Mouse (Mus musculus) MEL (cell line): ENCODE results near the gene Prrc2c. TPM values are rescaled to one million over a fixed set of nuclear protein-coding genes. Genes with fewer than 3 reads are reported as not detected.

Source experiments
- DNase-seq: peaks from one replicate; pipeline ENCODE4 v3.0.0; 2011; ENCODE audit warnings: low read depth, low spot score
- H3K27ac ChIP-seq: 2 replicates; pipeline ENCODE4 v1.5.1; 2012; ENCODE audit warnings: low read depth, mild to moderate bottlenecking, control low read depth, low read length, moderate library complexity; ENCODE audit not compliant: control insufficient read depth
- H3K27me3 ChIP-seq, 2 experiments: fragments of 150-350 bp in 1 of 2; sonication (generic) in 1 of 2; 2 replicates each; pipeline ENCODE4 v1.6.1; 2012; ENCODE audit warnings: low read length in 2 of 2, mild to moderate bottlenecking in 2 of 2, improper control_type of control experiment in 1 of 2, moderate library complexity in 1 of 2; ENCODE audit not compliant: insufficient read depth in 2 of 2, control insufficient read depth in 1 of 2
- H3K36me3 ChIP-seq, 2 experiments: 2 replicates each; pipeline ENCODE4 v1.6.1; 2012 to 2014; ENCODE audit warnings: low read length in 2 of 2, improper control_type of control experiment in 1 of 2, inconsistent platforms in 1 of 2, mild to moderate bottlenecking in 1 of 2; ENCODE audit not compliant: insufficient read depth in 2 of 2, control insufficient read depth in 1 of 2
- H3K4me1 ChIP-seq, 2 experiments: fragments of 150-350 bp in 1 of 2; sonication (generic) in 1 of 2; 2 replicates each; pipeline ENCODE4 v1.6.1; 2012; ENCODE audit warnings: low read length in 2 of 2, improper control_type of control experiment in 1 of 2, mild to moderate bottlenecking in 1 of 2; ENCODE audit not compliant: insufficient read depth in 2 of 2, control insufficient read depth in 1 of 2
- H3K4me3 ChIP-seq, 2 experiments: fragments of 150-350 bp in 1 of 2; sonication (generic) in 1 of 2; 2 replicates each; pipeline ENCODE4 v1.5.1; 2012; ENCODE audit warnings: low read depth in 2 of 2, low read length in 2 of 2, mild to moderate bottlenecking in 2 of 2, moderate library complexity in 2 of 2, control low read depth in 1 of 2, improper control_type of control experiment in 1 of 2; ENCODE audit not compliant: control insufficient read depth in 1 of 2, insufficient read depth in 1 of 2
- H3K79me2 ChIP-seq: 2 replicates; pipeline ENCODE4 v1.6.1; 2012; ENCODE audit warnings: mild to moderate bottlenecking, low read length, moderate library complexity; ENCODE audit not compliant: control insufficient read depth, poor library complexity, insufficient read depth
- H3K9ac ChIP-seq: 2 replicates; pipeline ENCODE4 v1.6.1; 2012; ENCODE audit warnings: low read depth, mild to moderate bottlenecking, control low read depth, low read length, moderate library complexity; ENCODE audit not compliant: control insufficient read depth, poor library complexity, severe bottlenecking
- H3K9me3 ChIP-seq: fragments of 150-350 bp; sonication (generic); replicated peaks from 2 replicates; pipeline ENCODE4 v1.6.1; 2012; ENCODE audit warnings: mild to moderate bottlenecking, low read length, improper control_type of control experiment, moderate library complexity; ENCODE audit not compliant: insufficient read depth
- CHD1 ChIP-seq: IDR thresholded peaks from 2 replicates; pipeline ENCODE4 v1.6.1; 2012; ENCODE audit warnings: low read depth, mild to moderate bottlenecking, inconsistent platforms, low read length, improper control_type of control experiment
- CHD2 ChIP-seq: IDR thresholded peaks from 2 replicates; pipeline ENCODE4 v1.6.1; 2011; ENCODE audit warnings: low read length, improper control_type of control experiment
- CTCF ChIP-seq, 3 experiments: IDR thresholded peaks in 2 of 3; conservative IDR thresholded peaks in 1 of 3; 2 replicates each; pipeline ENCODE4 v1.5.1; 2011 to 2012; ENCODE audit warnings: low read length in 3 of 3, low read depth in 2 of 3, mild to moderate bottlenecking in 2 of 3, improper control_type of control experiment in 1 of 3, inconsistent platforms in 1 of 3, mixed read lengths in 1 of 3, moderate library complexity in 1 of 3; ENCODE audit not compliant: control insufficient read depth in 1 of 3, insufficient read depth in 1 of 3, poor library complexity in 1 of 3, severe bottlenecking in 1 of 3
- E2F4 ChIP-seq: IDR thresholded peaks from 2 replicates; pipeline ENCODE4 v1.6.1; 2011; ENCODE audit warnings: low read depth, low read length, improper control_type of control experiment, borderline replicate concordance
- ETS1 ChIP-seq: IDR thresholded peaks from 2 replicates; pipeline ENCODE4 v1.6.1; 2012; ENCODE audit warnings: low read depth, mild to moderate bottlenecking, inconsistent platforms, low read length, improper control_type of control experiment, moderate library complexity
- GABPA ChIP-seq: IDR thresholded peaks from 2 replicates; pipeline ENCODE4 v1.6.1; 2012; ENCODE audit warnings: low read depth, mild to moderate bottlenecking, inconsistent platforms, low read length, improper control_type of control experiment, moderate library complexity
- GATA1 ChIP-seq: IDR thresholded peaks from 2 replicates; pipeline ENCODE4 v1.6.1; 2011; ENCODE audit warnings: low read depth, low read length, improper control_type of control experiment
- JUND ChIP-seq: IDR thresholded peaks from 2 replicates; pipeline ENCODE4 v1.6.1; 2011; ENCODE audit warnings: low read depth, mild to moderate bottlenecking, improper control_type of control experiment, low read length
- MAX ChIP-seq: IDR thresholded peaks from 2 replicates; pipeline ENCODE4 v1.6.1; 2011; ENCODE audit warnings: low read length, improper control_type of control experiment
- MAZ ChIP-seq: IDR thresholded peaks from 2 replicates; pipeline ENCODE4 v1.6.1; 2012; ENCODE audit warnings: low read depth, mild to moderate bottlenecking, inconsistent platforms, low read length, improper control_type of control experiment
- MYB ChIP-seq: IDR thresholded peaks from 2 replicates; pipeline ENCODE4 v1.6.1; 2011; ENCODE audit warnings: mild to moderate bottlenecking, low read depth, low read length, improper control_type of control experiment
- MYC ChIP-seq: IDR thresholded peaks from 2 replicates; pipeline ENCODE4 v1.6.1; 2011; ENCODE audit warnings: low read depth, mild to moderate bottlenecking, low read length, improper control_type of control experiment, moderate library complexity
- POLR2A ChIP-seq, 2 experiments: IDR thresholded peaks; 2 replicates each; pipeline ENCODE4 v1.6.1; 2011 to 2012; ENCODE audit warnings: low read length in 2 of 2, mild to moderate bottlenecking in 2 of 2, control low read depth in 1 of 2, improper control_type of control experiment in 1 of 2, low read depth in 1 of 2, moderate library complexity in 1 of 2; ENCODE audit not compliant: control insufficient read depth in 1 of 2, insufficient read depth in 1 of 2, poor library complexity in 1 of 2
- POLR2AphosphoS2 ChIP-seq: IDR thresholded peaks from 2 replicates; pipeline ENCODE4 v1.6.1; 2011; ENCODE audit warnings: low read length, improper control_type of control experiment
- RAD21 ChIP-seq: IDR thresholded peaks from 2 replicates; pipeline ENCODE4 v1.6.1; 2011; ENCODE audit warnings: mild to moderate bottlenecking, low read depth, low read length, improper control_type of control experiment
- RCOR1 ChIP-seq: IDR thresholded peaks from 2 replicates; pipeline ENCODE4 v1.6.1; 2012; ENCODE audit warnings: low read depth, mild to moderate bottlenecking, inconsistent platforms, low read length, improper control_type of control experiment
- SIN3A ChIP-seq: IDR thresholded peaks from 2 replicates; pipeline ENCODE4 v1.6.1; 2012; ENCODE audit warnings: low read length, improper control_type of control experiment, inconsistent platforms
- SMC3 ChIP-seq: IDR thresholded peaks from 2 replicates; pipeline ENCODE4 v1.6.1; 2011; ENCODE audit warnings: low read depth, low read length, improper control_type of control experiment
- TAL1 ChIP-seq: IDR thresholded peaks from 2 replicates; pipeline ENCODE4 v1.6.1; 2012; ENCODE audit warnings: mild to moderate bottlenecking, inconsistent platforms, low read length, moderate library complexity, mixed read lengths
- UBTF ChIP-seq: IDR thresholded peaks from 2 replicates; pipeline ENCODE4 v1.6.1; 2012; ENCODE audit warnings: low read depth, mild to moderate bottlenecking, inconsistent platforms, low read length, improper control_type of control experiment, moderate library complexity, borderline replicate concordance; ENCODE audit not compliant: insufficient read depth
- USF1 ChIP-seq: IDR thresholded peaks from 2 replicates; pipeline ENCODE4 v1.6.1; 2014; ENCODE audit warnings: low read depth, mild to moderate bottlenecking, inconsistent platforms, low read length, improper control_type of control experiment, moderate library complexity
- ZC3H11A ChIP-seq: IDR thresholded peaks from 2 replicates; pipeline ENCODE4 v1.6.1; 2012; ENCODE audit warnings: low read depth, mild to moderate bottlenecking, inconsistent platforms, low read length, improper control_type of control experiment
- ZKSCAN1 ChIP-seq: IDR thresholded peaks from 2 replicates; pipeline ENCODE4 v1.6.1; 2012; ENCODE audit warnings: low read depth, mild to moderate bottlenecking, inconsistent platforms, low read length, improper control_type of control experiment, moderate library complexity
- ZNF384 ChIP-seq: IDR thresholded peaks from 2 replicates; pipeline ENCODE4 v1.6.1; 2012; ENCODE audit warnings: low read depth, mild to moderate bottlenecking, inconsistent platforms, low read length, improper control_type of control experiment
- polyA plus RNA-seq, 2 experiments: library from polyadenylated mRNA; stranded (reverse) in 1 of 2; unstranded in 1 of 2; fragments of >175 nt in 1 of 2; fragments of >200 nt in 1 of 2; gene quantifications; 2 replicates each; pipeline versions ENCODE4 v1.2.1 to v1.2.4; 2012; ENCODE audit warnings: low replicate concordance in 2 of 2, low read depth in 1 of 2; ENCODE audit not compliant: insufficient read length in 2 of 2, insufficient read depth in 1 of 2, missing spikeins in 1 of 2
- total RNA-seq: library from RNA; depleted of rRNA; stranded (reverse); fragments of 300-350 nt; gene quantifications from 2 replicates; pipeline ENCODE4 v1.2.3, GENCODE M21; 2012

The Prrc2c gene
- total and polyA plus RNA-seq, 3 experiments = 55.5 to 343 (median 142) TPM

DNA sequence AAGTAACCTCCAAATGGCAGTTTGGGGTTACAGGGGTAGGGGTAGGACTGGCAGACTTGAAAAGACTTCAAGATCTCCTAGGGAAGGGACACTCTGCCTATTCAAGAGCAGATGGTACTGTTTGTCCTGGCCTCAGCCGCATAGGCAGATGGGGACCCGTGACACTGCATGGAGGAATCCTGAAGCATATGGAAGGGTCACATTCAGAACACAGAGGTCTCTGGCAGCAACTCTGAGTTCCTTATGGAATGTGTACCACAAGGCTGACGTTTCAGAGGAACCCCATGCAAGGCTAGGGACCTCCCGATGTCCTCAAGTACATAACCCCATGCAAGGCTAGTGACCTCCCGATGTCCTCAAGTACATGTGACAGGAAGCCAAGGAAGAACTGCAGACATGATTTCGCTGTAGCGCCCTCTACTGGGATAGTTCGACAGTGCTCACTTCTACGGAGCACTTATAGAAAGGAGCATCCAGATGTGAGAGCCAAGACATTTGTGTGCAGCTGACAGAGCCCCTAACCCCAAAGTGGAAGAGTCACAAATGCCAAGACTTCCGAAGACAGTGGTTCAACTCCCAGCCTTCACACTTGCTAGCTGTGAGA lies 94.2 kb downstream of the Prrc2c start:
- Histone ChIP-seq H3K27me3 (peaks cover 0 to 2% of the 10 kb centered on the region in 2 experiments; a peak in 2 of 4 replicates), H3K9me3 (no peaks in the 10 kb centered on the region)
- TF ChIP-seq UBTF (no peak), RAD21 (peak; percentile 35), ETS1 (no peak), CTCF (IDR thresholded peaks at IDR 0.05 in 2 of 3, conservative IDR thresholded peaks at IDR 0.05 in 1 of 3; ENCODE audit: control insufficient read depth in 1 of 3, insufficient read depth in 1 of 3, low read depth in 2 of 3, low read length in 3 of 3, poor library complexity in 1 of 3, severe bottlenecking in 1 of 3) (peak; percentile 54 to 65 (median 57)), GABPA (no peak), MAX (no peak), ZNF384 (no peak), POLR2A (IDR thresholded peaks at IDR 0.05; ENCODE audit: control insufficient read depth in 1 of 2, insufficient read depth in 1 of 2, low read depth in 1 of 2, low read length in 2 of 2, poor library complexity in 1 of 2) (no peak), CHD2 (no peak), RCOR1 (no peak), MYC (no peak), ZKSCAN1 (no peak), USF1 (peak; percentile 61), ZC3H11A (no peak), SIN3A (no peak), SMC3 (peak; percentile 58), POLR2AphosphoS2 (no peak), MYB (no peak), E2F4 (no peak), MAZ (no peak), CHD1 (no peak), TAL1 (no peak)
- TF ChIP-seq, all 39 proteins: peak for 4
- Histone ChIP-seq H3K4me3 (no peak overlapping the region), H3K36me3 (no peaks in the 10 kb centered on the region), H3K79me2 (no peaks in the 10 kb centered on the region), H3K4me1 (0 out of 4 replicates have a peak, but pooled peaks cover 0 to 3% of the 10 kb centered on the region in 2 experiments), H3K9ac (no peak overlapping the region), H3K27ac (no peak overlapping the region)
- peak; percentile 59 for DNase-seq

DNA sequence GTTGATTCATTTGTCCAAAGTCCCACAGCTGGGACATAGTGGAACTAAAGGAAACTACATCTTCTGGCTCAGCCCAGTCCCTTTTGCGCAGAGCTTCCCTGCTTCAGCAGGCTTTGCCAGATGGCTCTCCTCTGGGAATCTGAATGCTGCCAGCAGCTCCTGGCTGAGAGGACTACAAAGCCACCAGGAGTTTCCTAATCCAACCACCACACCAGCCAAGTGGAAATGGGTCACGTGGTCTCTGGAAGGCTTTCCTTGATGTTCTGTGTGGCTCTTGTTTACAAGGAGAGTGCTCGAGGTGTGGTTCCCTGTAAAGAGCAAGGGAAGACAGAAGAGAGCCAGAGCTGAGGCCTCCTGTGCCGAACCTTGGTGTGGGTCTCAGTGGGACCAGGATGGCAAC lies 96.6 kb downstream of the Prrc2c start:
- H3K4me3 ChIP-seq = no peak overlapping the region

More for the DNA sequence above, 96.6 kb downstream of the Prrc2c start:
- no peaks in the 10 kb centered on the region for H3K9me3 ChIP-seq
- no peaks in the 10 kb centered on the region for H3K36me3 ChIP-seq
- no peak overlapping the region for H3K27ac ChIP-seq
- no peaks in the 10 kb centered on the region for H3K79me2 ChIP-seq
- DNase-seq = no peak
- TF ChIP-seq JUND (no peak), USF1 (peak; percentile 36; the same call in 1 of the 2 replicates), GATA1 (no peak), SIN3A (no peak), MYC (no peak)
- no peak overlapping the region for H3K9ac ChIP-seq
- H3K4me1 ChIP-seq = 0 out of 4 replicates have a peak, but pooled peaks cover 0 to 3% of the 10 kb centered on the region in 2 experiments
- H3K27me3 ChIP-seq = peaks cover 2 to 5% of the 10 kb centered on the region in 2 experiments
